Mouse (Mus musculus) G1E-ER4 (cell line): Measurements from ENCODE around the gene Slc5a3. TPM values are rescaled to one million over a fixed set of nuclear protein-coding genes. Genes with fewer than 3 reads are reported as not detected.

Source experiments
- GATA1 ChIP-seq: IDR thresholded peaks from one replicate; pipeline ENCODE4 v1.8.0; 2012; ENCODE audit warnings: low read length, inconsistent platforms
- polyA plus RNA-seq: library from polyadenylated mRNA; stranded (reverse); fragments of >175 nt; gene quantifications from 2 replicates; pipeline ENCODE4 v1.2.3, GENCODE M21; 2012

Gene Slc5a3
- polyA plus RNA-seq, 1 experiment = 0.03 TPM

- no peak for TF ChIP-seq GATA1
Measured at GRCm38 (mm10) chr16:92136275-92136674, 78.2 kb downstream of the Slc5a3 start.

Other genes with a start within 250 kb of the Slc5a3 start
- 24.0 and 26.1 TPM in 2 replicates for gene Mrps6, start 52 bp upstream of the Slc5a3 start, polyA plus RNA-seq
- 7.4 TPM in 1 of 2 replicates, not detected in the other for gene Gm49711, start within 50 bp of the Slc5a3 start, polyA plus RNA-seq
- gene Kcne2, start 234.1 kb downstream of the Slc5a3 start, polyA plus RNA-seq = not detected in 2 replicates
- 3.7 and 4.7 TPM in 2 replicates for gene Smim11, start 243.0 kb downstream of the Slc5a3 start, polyA plus RNA-seq